Mouse (Mus musculus) heart, embryonic 13.5 days (tissue): Measurements from ENCODE around the gene Cdk8. TPM values are rescaled to one million over a fixed set of nuclear protein-coding genes. Genes with fewer than 3 reads are reported as not detected.

ENCODE experiments used
- ATAC-seq: fragments of 200-750 bp; cut with Nextera tagmentation; 2 replicates; pipeline ENCODE4 v1.8.0; 2017; ENCODE audit warnings: moderate TSS enrichment; ENCODE audit not compliant: insufficient number of reproducible peaks, low FRiP score, low TSS enrichment; ENCODE audit errors: extremely low read depth
- H3K27ac ChIP-seq: fragments of 300-500 bp; sonication (generic); replicated peaks from 2 replicates; pipeline ENCODE4 v1.5.1; 2015; ENCODE audit warnings: moderate library complexity, mild to moderate bottlenecking, inconsistent platforms
- H3K27me3 ChIP-seq: fragments of 300-500 bp; sonication (generic); replicated peaks from 2 replicates; pipeline ENCODE4 v1.6.1; 2015; ENCODE audit warnings: mild to moderate bottlenecking, inconsistent platforms
- H3K36me3 ChIP-seq: fragments of 300-500 bp; sonication (generic); 2 replicates; pipeline ENCODE4 v1.6.1; 2015; ENCODE audit warnings: mild to moderate bottlenecking, inconsistent platforms
- H3K4me1 ChIP-seq: fragments of 300-500 bp; sonication (generic); 2 replicates; pipeline ENCODE4 v1.6.1; 2015; ENCODE audit warnings: inconsistent platforms
- H3K4me2 ChIP-seq: fragments of 300-500 bp; sonication (generic); 2 replicates; pipeline ENCODE4 v1.6.1; 2015; ENCODE audit warnings: inconsistent platforms, mild to moderate bottlenecking, moderate library complexity
- H3K4me3 ChIP-seq: fragments of 300-500 bp; sonication (generic); 2 replicates; pipeline ENCODE4 v1.5.1; 2015; ENCODE audit warnings: moderate library complexity, mild to moderate bottlenecking, inconsistent platforms
- H3K9ac ChIP-seq: fragments of 300-500 bp; sonication (generic); 2 replicates; pipeline ENCODE4 v1.6.1; 2015; ENCODE audit warnings: inconsistent platforms, mild to moderate bottlenecking, moderate library complexity
- H3K9me3 ChIP-seq: fragments of 300-500 bp; sonication (generic); 2 replicates; pipeline ENCODE4 v1.6.1; 2016; ENCODE audit warnings: inconsistent platforms
- WGBS: fragments of 180-500 bp; shearing (Covaris S2); methylation state at CpG from one replicate; pipeline ENCODE4 v1.1.7; 2015; ENCODE audit warnings: mixed read lengths; 5-methylcytosine and 5-hydroxymethylcytosine counted together
- polyA plus RNA-seq: library from polyadenylated mRNA; unstranded; fragments of >200 nt; fragmentation: Nextera tagmentation; extraction: Ambion mirVana; gene quantifications from 2 replicates; pipeline ENCODE4 v1.2.1, GENCODE M21; 2015

The Cdk8 gene
- polyA plus RNA-seq, 1 experiment from 2014 or later = 10.5 TPM

DNA sequence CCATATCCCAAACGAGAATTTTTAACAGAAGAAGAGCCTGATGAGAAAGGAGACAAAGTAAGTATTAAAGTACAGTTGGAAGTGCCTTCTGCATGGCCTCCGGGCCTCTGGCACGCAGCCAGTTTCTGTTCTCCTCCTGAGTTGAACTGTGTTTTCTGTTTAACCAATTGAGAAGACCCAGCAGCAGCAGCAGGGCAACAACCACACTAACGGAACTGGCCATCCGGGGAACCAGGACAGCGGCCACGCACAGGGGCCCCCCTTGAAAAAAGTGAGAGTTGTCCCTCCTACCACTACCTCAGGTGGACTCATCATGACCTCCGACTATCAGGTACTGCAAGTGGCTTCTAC is 68.5 kb downstream of the Cdk8 start:
- no peak for ATAC-seq

DNA sequence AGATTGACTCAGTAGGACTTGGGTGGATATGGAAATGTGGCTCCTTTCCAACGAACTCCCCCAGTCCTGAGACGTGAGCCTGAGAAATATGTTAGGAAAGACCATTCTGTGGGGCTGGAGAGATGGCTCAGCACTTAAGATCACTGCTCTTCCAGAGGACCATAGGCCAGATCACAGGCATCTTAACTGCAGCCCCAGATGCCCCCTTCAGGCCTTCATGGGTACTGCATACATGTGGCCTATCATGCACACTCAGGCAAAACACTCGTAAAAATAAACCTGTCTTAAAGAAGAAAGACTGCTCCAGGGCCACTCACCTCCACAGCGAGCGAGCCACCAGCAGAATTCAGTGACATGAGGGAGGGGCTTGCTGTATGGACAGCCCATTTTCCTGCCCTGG is 72.4 kb downstream of the Cdk8 start:
- 78% methylated on average over 5 of the region's 5 CpGs for WGBS
- H3K4me2 ChIP-seq = no peak overlapping the region
- H3K36me3 ChIP-seq = peaks cover 72% of the 10 kb centered on the region

More for the DNA sequence above, 68.5 kb downstream of the Cdk8 start:
- H3K27me3 ChIP-seq = no peaks in the 10 kb centered on the region
- no peak overlapping the region for H3K27ac ChIP-seq
- H3K4me1 ChIP-seq = no peaks in the 10 kb centered on the region
- no peaks in the 10 kb centered on the region for H3K9me3 ChIP-seq
- H3K36me3 ChIP-seq = peaks cover 91% of the 10 kb centered on the region
- no peak overlapping the region for H3K4me3 ChIP-seq
- WGBS = 83% methylated on average over 8 of the region's 8 CpGs
- no peak overlapping the region for H3K9ac ChIP-seq
- no peak overlapping the region for H3K4me2 ChIP-seq

GRCm38 (mm10) chr5:146307046-146307743 is 76.2 kb downstream of the Cdk8 start:
- Histone ChIP-seq H3K4me3 (no peak overlapping the region), H3K9ac (no peak overlapping the region), H3K27me3 (no peaks in the 10 kb centered on the region), H3K36me3 (peaks cover 47% of the 10 kb centered on the region), H3K9me3 (no peaks in the 10 kb centered on the region), H3K27ac (peak overlapping the region; percentile 34), H3K4me2 (no peak overlapping the region; the same call in 1 of the 2 replicates), H3K4me1 (0 out of 2 replicates have a peak, but pooled peaks cover 6% of the 10 kb centered on the region)
- ATAC-seq = peak; percentile 53; the same call in 1 of the 2 replicates
- WGBS = 72% methylated on average over 8 of the region's 8 CpGs

More for the DNA sequence above, 72.4 kb downstream of the Cdk8 start:
- Histone ChIP-seq H3K4me1 (0 out of 2 replicates have a peak, but pooled peaks cover 6% of the 10 kb centered on the region), H3K9ac (no peak overlapping the region), H3K27ac (no peak overlapping the region), H3K4me3 (no peak overlapping the region), H3K27me3 (no peaks in the 10 kb centered on the region), H3K9me3 (no peaks in the 10 kb centered on the region)
- ATAC-seq = no peak

GRCm38 (mm10) chr5:146307744-146308096 is 76.7 kb downstream of the Cdk8 start:
- 0 out of 2 replicates have a peak, but pooled peaks cover 6% of the 10 kb centered on the region for H3K4me1 ChIP-seq
- no peaks in the 10 kb centered on the region for H3K9me3 ChIP-seq
- H3K27me3 ChIP-seq = no peaks in the 10 kb centered on the region
- ATAC-seq = peak; percentile 60; the same call in 1 of the 2 replicates
- peak overlapping the region; percentile 34 for H3K27ac ChIP-seq
- WGBS = 62% methylated on average over 4 of the region's 4 CpGs
- H3K4me3 ChIP-seq = no peak overlapping the region
- peaks cover 47% of the 10 kb centered on the region for H3K36me3 ChIP-seq
- no peak overlapping the region for H3K9ac ChIP-seq
- peak overlapping the region; percentile 9; the same call in 1 of the 2 replicates for H3K4me2 ChIP-seq

DNA sequence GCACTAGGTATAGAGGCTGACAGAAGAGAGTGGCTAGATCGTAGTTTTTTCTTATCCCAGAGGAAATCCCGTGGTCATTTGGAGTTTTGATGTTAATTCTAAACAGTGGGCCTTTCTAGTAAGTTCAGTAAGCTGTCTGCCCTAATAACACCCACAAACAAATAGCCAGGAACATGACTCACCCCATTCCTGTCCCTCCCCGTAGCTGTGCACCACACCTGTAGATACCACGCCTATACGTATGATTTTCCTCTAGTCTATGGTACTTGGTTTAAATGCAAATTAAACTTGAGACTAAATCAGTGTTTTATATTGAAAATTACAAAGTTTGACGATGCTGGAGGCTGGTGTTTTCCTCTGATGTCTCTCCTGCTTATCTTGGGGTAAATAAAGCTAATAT is 83.5 kb downstream of the Cdk8 start:
- Histone ChIP-seq H3K27me3 (no peaks in the 10 kb centered on the region), H3K36me3 (no peaks in the 10 kb centered on the region), H3K9ac (no peak overlapping the region), H3K4me3 (no peak overlapping the region), H3K27ac (0 out of 2 replicates have a peak overlapping the region, but pooled peaks have one; percentile 32), H3K9me3 (no peaks in the 10 kb centered on the region), H3K4me2 (no peak overlapping the region), H3K4me1 (peaks cover 19% of the 10 kb centered on the region)
- no peak for ATAC-seq
- WGBS = 75% methylated on average over 6 of the region's 6 CpGs

GRCm38 (mm10) chr5:146315268-146315921 is 84.4 kb downstream of the Cdk8 start:
- H3K9ac ChIP-seq = no peak overlapping the region
- H3K4me1 ChIP-seq = peaks cover 19% of the 10 kb centered on the region
- peak overlapping the region; percentile 10 for H3K4me2 ChIP-seq
- H3K27me3 ChIP-seq = peaks cover 1% of the 10 kb centered on the region; the same call in 1 of the 2 replicates
- no peak overlapping the region for H3K4me3 ChIP-seq
- peak overlapping the region; percentile 32; the same call in 1 of the 2 replicates for H3K27ac ChIP-seq
- H3K9me3 ChIP-seq = no peaks in the 10 kb centered on the region
- no peaks in the 10 kb centered on the region for H3K36me3 ChIP-seq
- no peak for ATAC-seq
- WGBS = 55% methylated on average over 14 of the region's 14 CpGs

DNA sequence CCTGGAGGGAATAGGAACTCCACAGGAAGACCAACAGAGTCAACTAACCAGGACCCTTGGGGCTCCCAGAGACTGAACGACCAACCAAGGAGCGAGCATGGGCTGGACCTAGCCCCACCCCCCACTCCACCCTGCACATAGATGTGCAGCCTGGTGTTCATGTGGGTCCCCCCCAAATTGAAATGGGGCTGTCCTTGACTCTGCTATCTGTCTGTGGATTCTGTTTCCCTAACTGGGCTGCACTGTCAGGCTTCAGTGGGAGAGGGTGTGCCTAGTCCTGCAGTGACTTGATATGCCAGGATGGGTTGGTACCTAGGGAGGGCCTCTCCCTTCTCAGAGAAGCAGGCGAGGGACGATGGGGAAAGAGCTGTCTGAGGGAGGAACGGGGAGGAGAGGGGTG is 85.3 kb downstream of the Cdk8 start:
- Histone ChIP-seq H3K27ac (0 out of 2 replicates have a peak overlapping the region, but pooled peaks have one; percentile 21), H3K27me3 (peaks cover 3% of the 10 kb centered on the region; the same call in 1 of the 2 replicates), H3K36me3 (no peaks in the 10 kb centered on the region), H3K4me1 (peaks cover 19% of the 10 kb centered on the region), H3K4me3 (no peak overlapping the region), H3K4me2 (no peak overlapping the region), H3K9me3 (no peaks in the 10 kb centered on the region), H3K9ac (no peak overlapping the region)
- 80% methylated on average over 5 of the region's 5 CpGs for WGBS
- ATAC-seq = peak; percentile 60

DNA sequence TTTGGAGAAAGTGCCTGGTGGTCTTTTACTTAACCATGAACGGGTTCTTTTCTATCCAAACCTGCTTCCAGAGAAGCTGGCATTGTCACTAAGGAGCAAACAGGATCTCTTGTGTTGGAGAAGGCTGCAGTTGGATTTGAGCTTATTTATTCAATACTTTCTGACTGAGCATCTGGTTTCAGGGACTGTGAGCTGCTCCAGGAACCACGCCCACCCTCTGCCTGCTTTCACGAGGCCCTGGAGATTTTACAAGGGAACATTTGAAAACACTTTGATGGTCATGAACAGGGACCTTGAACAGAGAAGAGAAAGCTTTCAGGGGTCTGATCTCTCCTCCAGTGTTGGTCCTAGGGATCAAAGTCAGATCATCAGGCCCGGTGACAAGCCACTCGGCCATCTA is 87.0 kb downstream of the Cdk8 start:
- Histone ChIP-seq H3K9ac (no peak overlapping the region), H3K9me3 (no peaks in the 10 kb centered on the region), H3K27me3 (peaks cover 3% of the 10 kb centered on the region; the same call in 1 of the 2 replicates), H3K27ac (no peak overlapping the region), H3K4me1 (peaks cover 19% of the 10 kb centered on the region), H3K4me2 (no peak overlapping the region), H3K4me3 (no peak overlapping the region), H3K36me3 (no peaks in the 10 kb centered on the region)
- WGBS = 66% methylated on average over 5 of the region's 5 CpGs
- no peak for ATAC-seq

- Histone ChIP-seq H3K36me3 (no peaks in the 10 kb centered on the region), H3K9me3 (no peaks in the 10 kb centered on the region), H3K27me3 (peaks cover 3% of the 10 kb centered on the region; the same call in 1 of the 2 replicates), H3K27ac (no peak overlapping the region), H3K9ac (no peak overlapping the region), H3K4me2 (no peak overlapping the region), H3K4me3 (no peak overlapping the region), H3K4me1 (peaks cover 21% of the 10 kb centered on the region)
- no peak for ATAC-seq
- 71% methylated on average over 8 of the region's 8 CpGs for WGBS
Measured at GRCm38 (mm10) chr5:146318461-146318860, 87.4 kb downstream of the Cdk8 start.

DNA sequence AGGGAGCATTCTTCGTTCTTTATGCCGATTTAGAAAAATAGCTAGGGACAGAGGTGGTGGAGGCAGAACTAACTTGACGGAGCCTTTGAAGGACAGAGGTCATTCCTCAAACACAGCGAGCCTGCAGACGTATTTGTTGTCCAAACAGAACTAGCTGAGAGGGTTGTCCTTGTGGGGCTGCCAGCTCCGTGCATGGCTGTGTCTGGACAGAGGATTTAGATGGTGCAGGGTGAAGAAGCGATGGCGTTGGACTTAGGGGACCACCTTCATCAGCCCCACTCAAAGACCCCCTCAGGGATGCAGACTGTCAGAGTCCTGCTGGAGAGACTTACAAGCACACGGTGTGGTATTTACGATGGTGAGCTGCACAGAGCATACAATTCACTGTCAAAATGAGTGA is 97.9 kb downstream of the Cdk8 start:
- H3K9me3 ChIP-seq = no peaks in the 10 kb centered on the region
- H3K4me1 ChIP-seq = peaks cover 6% of the 10 kb centered on the region
- 72% methylated on average over 10 of the region's 10 CpGs for WGBS
- no peak for ATAC-seq
- H3K4me3 ChIP-seq = no peak overlapping the region
- H3K27me3 ChIP-seq = peaks cover 10% of the 10 kb centered on the region; the same call in 1 of the 2 replicates
- no peak overlapping the region for H3K27ac ChIP-seq
- H3K9ac ChIP-seq = no peak overlapping the region
- H3K4me2 ChIP-seq = no peak overlapping the region
- no peaks in the 10 kb centered on the region for H3K36me3 ChIP-seq

DNA sequence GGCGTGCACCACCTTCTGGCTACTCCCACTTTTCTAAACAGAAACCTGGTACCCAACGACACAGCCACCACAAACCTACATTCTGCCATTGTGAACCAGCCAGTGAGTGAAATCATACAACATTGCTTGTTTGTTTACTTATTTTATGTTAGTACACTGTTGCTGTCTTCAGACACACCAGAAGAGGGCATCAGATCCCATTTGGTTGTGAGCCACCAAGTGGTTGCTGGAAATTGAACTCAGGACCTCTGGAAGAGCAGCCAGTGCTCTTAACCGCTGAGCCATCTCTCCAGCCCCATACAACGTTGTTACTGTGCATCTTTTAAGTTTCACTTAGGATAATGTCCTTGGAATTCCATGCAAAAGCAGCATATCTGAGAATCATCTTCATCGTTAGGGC is 98.5 kb downstream of the Cdk8 start:
- Histone ChIP-seq H3K27ac (no peak overlapping the region), H3K27me3 (peaks cover 10% of the 10 kb centered on the region; the same call in 1 of the 2 replicates), H3K9ac (no peak overlapping the region), H3K4me2 (no peak overlapping the region), H3K4me3 (no peak overlapping the region), H3K9me3 (no peaks in the 10 kb centered on the region), H3K4me1 (0 out of 2 replicates have a peak, but pooled peaks cover under 1% of the 10 kb centered on the region), H3K36me3 (no peaks in the 10 kb centered on the region)
- ATAC-seq = no peak
- 73% methylated on average over 5 of the region's 5 CpGs for WGBS
